Mouse (Mus musculus) heart, embryonic 11.5 days (tissue): ENCODE results near the gene Clec4a1. TPM values are rescaled to one million over a fixed set of nuclear protein-coding genes. Genes with fewer than 3 reads are reported as not detected.

Experiments
- ATAC-seq: fragments of 200-750 bp; cut with Nextera tagmentation; replicated peaks from 2 replicates; pipeline ENCODE4 v1.8.0; 2017; ENCODE audit warnings: moderate library complexity; ENCODE audit not compliant: insufficient number of reproducible peaks, low FRiP score, low TSS enrichment
- H3K27ac ChIP-seq: fragments of 300-500 bp; sonication (generic); 2 replicates; pipeline ENCODE4 v1.5.1; 2014; ENCODE audit warnings: mild to moderate bottlenecking, low read depth, low read length
- H3K27me3 ChIP-seq: fragments of 300-500 bp; sonication (generic); 2 replicates; pipeline ENCODE4 v1.6.1; 2014; ENCODE audit warnings: mild to moderate bottlenecking, low read length, mixed read lengths; ENCODE audit not compliant: control insufficient read depth, insufficient read depth
- H3K36me3 ChIP-seq: fragments of 300-500 bp; sonication (generic); 2 replicates; pipeline ENCODE4 v1.6.1; 2014; ENCODE audit warnings: mild to moderate bottlenecking, low read length, moderate library complexity, mixed read lengths; ENCODE audit not compliant: control insufficient read depth, insufficient read depth
- H3K4me1 ChIP-seq: fragments of 300-500 bp; sonication (generic); 2 replicates; pipeline ENCODE4 v1.6.1; 2014; ENCODE audit warnings: low read length; ENCODE audit not compliant: control insufficient read depth, insufficient read depth
- H3K4me2 ChIP-seq: fragments of 300-500 bp; sonication (generic); 2 replicates; pipeline ENCODE4 v1.6.1; 2014; ENCODE audit warnings: mild to moderate bottlenecking, moderate library complexity
- H3K4me3 ChIP-seq: fragments of 300-500 bp; sonication (generic); 2 replicates; pipeline ENCODE4 v1.5.1; 2014; ENCODE audit warnings: low read depth, low read length
- H3K9ac ChIP-seq: fragments of 300-500 bp; sonication (generic); 2 replicates; pipeline ENCODE4 v1.6.1; 2014; ENCODE audit warnings: mild to moderate bottlenecking, low read depth, low read length, moderate library complexity
- H3K9me3 ChIP-seq: fragments of 300-500 bp; sonication (generic); replicated peaks from 2 replicates; pipeline ENCODE4 v1.6.1; 2016; ENCODE audit warnings: low read length; ENCODE audit not compliant: control insufficient read depth
- WGBS: fragments of 180-500 bp; shearing (Covaris S2); extraction: QIAGEN DNeasy Blood & Tissue Kit; methylation state at CpG from one replicate; pipeline ENCODE4 v1.1.7; 2014; ENCODE audit not compliant: insufficient replicate concordance; 5-methylcytosine and 5-hydroxymethylcytosine counted together
- polyA plus RNA-seq: library from polyadenylated mRNA; unstranded; fragments of >200 nt; fragmentation: Nextera tagmentation; extraction: Ambion mirVana; gene quantifications from 2 replicates; pipeline ENCODE4 v1.2.1, GENCODE M21; 2014

Gene Clec4a1
- polyA plus RNA-seq: 0.14 and 0.43 TPM in 2 replicates

DNA sequence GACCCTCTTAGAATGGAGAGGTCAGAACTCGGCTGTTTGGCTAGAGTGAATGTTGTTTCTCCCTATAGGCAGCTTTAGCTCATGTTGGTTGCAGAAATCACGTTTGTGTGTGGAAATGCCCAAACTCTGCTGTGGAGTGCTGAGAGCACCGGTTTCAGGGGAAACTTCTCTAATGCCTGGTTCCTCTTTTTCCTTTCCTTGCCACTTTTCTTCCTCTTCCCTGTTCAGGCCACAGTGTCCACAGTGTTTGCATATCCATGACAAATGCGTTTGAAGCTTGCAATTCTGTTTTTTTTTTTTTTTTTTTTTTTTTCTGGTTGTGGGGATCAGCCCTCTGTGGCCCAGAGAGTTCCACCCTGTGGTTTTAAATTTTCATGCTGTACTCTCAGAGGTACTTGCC, at the start of gene Clec4a1:
TSS of gene Clec4a1 (plus strand) at position 398 of the 400 bp plus-strand sequence.
- ATAC-seq: no peak
- H3K27me3 ChIP-seq: no peaks in the 10 kb centered on the region
- WGBS: 48% methylated on average over 4 of the region's 4 CpGs
- H3K4me2 ChIP-seq: no peak within 1 kb of the TSS
- H3K9ac ChIP-seq: no peak within 1 kb of the TSS
- no peak within 1 kb of the TSS for H3K27ac ChIP-seq
- H3K36me3 ChIP-seq: no peaks in the 10 kb centered on the region
- H3K9me3 ChIP-seq: no peaks in the 10 kb centered on the region
- H3K4me1 ChIP-seq: no peaks in the 10 kb centered on the region
- no peak within 1 kb of the TSS for H3K4me3 ChIP-seq

DNA sequence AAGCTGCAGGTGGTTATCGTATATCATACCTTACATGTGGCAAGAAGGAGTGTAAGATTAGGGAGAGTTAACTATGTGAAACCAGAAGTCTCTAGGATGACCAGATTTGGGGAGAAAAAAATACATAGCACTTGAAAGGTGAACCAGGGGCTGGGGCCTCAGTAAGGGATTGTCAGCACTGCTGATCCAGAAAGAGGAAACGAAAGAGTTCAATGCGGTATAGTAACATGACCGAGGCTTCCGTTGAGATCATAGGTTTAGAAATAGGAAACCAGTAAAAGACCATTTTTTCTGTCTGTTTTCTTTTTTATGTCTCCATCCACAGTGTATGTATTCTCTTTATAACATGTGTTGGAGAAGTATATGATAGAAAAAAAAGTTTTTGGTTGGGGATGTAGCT, 48.8 kb upstream of the Clec4a1 start:
- ATAC-seq: no peak
- Histone ChIP-seq H3K4me1 (peaks cover 5% of the 10 kb centered on the region), H3K4me3 (no peak overlapping the region), H3K9me3 (no peaks in the 10 kb centered on the region), H3K9ac (no peak overlapping the region), H3K27me3 (no peaks in the 10 kb centered on the region), H3K36me3 (no peaks in the 10 kb centered on the region), H3K4me2 (no peak overlapping the region), H3K27ac (no peak overlapping the region)
- WGBS: 90% methylated on average over 5 of the region's 5 CpGs

DNA sequence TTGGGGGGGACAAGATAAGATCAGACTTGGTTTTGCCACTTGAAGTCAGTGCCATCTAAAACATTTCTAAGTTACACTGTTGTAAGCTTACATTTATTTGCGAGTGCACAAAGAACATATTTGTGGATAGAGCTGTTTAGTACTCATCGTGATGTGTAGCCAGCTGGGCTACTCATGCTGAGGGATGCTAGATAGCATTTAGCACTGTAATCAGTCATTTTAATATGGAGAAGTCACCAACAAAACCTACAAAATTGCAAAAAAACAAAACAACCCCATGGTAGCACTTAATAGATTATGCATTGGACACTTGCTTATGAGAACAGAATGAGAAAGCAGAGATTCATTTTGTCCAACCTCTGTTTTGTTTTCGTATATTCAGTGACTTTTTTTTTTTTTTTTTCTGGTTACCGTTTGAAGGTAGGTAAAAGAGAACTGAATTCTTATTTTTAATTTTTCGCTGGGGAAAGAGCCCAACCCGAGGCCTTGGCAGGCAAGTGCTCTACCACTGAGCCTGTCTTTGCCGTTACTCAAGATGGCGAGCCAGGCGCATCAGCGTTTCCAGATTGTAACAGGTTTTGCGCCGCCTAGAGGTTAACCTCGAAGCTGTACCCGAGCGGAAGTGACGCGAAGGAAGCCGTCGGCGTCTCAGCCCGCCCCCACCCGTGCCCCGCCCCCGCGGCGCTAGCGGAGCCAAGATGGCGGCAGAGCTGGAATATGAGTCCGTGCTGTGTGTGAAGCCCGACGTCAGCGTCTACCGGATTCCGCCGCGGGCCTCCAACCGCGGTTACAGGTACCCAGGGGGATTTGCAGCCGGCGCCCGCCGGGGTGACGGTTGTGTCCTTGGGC, 47.6 kb upstream of the Clec4a1 start, which contains the start of gene Necap1:
TSS of gene Necap1 (plus strand) at position 604 of the 849 bp plus-strand sequence.
- peak; percentile 96 for ATAC-seq
- Histone ChIP-seq H3K4me3 (peak within 1 kb of the TSS; percentile 89), H3K36me3 (no peaks in the 10 kb centered on the region)

DNA sequence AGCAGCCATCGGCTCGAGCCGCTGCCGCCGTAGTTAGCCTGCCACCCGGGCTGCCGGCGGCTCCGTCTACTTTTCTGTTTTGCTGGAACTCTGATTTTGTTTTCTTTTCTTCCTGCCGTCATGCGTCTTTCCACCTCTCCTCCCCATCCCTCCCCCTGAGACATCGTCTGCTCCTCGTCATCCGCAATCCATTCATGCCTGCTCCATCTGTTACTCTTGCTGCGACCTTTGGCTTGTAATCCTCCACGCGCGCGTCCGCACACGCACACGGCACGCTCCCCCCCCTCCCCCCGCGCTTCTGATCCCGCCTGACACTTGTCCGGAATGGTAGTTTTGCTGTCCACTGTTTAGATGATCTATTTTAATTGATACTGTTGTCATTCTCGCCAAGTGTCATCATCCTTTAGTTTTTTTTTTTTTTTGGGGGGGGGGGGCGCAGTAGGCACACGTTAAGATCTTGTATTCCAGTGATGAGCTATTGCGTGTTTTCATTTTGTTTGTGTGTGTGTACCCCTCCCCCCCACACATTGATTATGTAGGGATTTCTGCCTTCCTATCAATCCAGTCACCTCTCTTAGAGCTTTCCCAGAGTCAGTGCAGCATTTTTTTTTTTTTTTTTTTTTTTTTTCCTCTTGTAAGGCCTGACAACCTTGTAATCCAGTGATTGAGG, 46.8 kb upstream of the Clec4a1 start:
- Histone ChIP-seq H3K36me3 (0 out of 2 replicates have a peak, but pooled peaks cover 2% of the 10 kb centered on the region), H3K9ac (peak overlapping the region; percentile 81), H3K27me3 (no peaks in the 10 kb centered on the region), H3K9me3 (no peaks in the 10 kb centered on the region), H3K27ac (peak overlapping the region; percentile 78), H3K4me1 (peaks cover 5% of the 10 kb centered on the region), H3K4me2 (peak overlapping the region; percentile 74), H3K4me3 (peak overlapping the region; percentile 89)
- 1% methylated on average over 31 of the region's 31 CpGs for WGBS
- peak; percentile 67 for ATAC-seq

More for the DNA sequence above, 47.6 kb upstream of the Clec4a1 start, which contains the start of gene Necap1:
- 7% methylated on average over 43 of the region's 43 CpGs for WGBS
- Histone ChIP-seq H3K4me2 (peak within 1 kb of the TSS; percentile 74), H3K9ac (peak within 1 kb of the TSS; percentile 81), H3K4me1 (peaks cover 5% of the 10 kb centered on the region), H3K27me3 (no peaks in the 10 kb centered on the region), H3K27ac (peak within 1 kb of the TSS; percentile 78), H3K9me3 (no peaks in the 10 kb centered on the region)

DNA sequence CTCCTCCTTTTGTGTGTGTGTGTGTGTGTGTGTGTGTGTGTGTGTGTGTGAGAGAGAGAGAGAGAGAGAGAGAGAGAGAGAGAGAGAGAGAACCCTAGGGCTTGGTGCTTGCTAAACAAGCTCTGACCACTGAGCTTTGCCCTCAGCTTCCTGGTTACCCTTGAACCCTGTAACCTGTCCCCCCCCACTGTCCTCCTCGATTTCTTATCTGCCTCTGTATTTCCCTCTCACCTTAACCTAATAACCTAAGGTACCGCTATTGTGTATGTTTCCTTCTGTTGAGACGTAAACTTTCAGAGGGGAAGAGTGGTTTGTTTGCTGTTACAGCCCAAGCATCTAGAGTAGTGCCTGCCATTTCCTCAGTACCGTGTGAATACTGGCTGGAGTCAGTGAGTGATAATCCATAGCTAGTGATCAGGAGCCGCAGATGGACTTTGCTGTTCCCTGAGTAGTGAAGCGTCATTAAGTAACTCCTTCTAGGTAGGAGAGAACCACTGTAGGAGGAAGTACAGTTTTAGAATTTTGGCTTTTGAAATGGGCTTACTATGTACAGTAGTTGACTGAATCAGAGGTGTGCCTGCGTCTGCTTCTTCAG, 42.4 kb upstream of the Clec4a1 start:
- Histone ChIP-seq H3K36me3 (peaks cover 24% of the 10 kb centered on the region), H3K27me3 (no peaks in the 10 kb centered on the region), H3K27ac (no peak overlapping the region), H3K9ac (no peak overlapping the region), H3K4me2 (no peak overlapping the region), H3K4me1 (peaks cover 5% of the 10 kb centered on the region), H3K9me3 (no peaks in the 10 kb centered on the region), H3K4me3 (no peak overlapping the region)
- WGBS: 86% methylated on average over 7 of the region's 7 CpGs
- ATAC-seq: no peak

DNA sequence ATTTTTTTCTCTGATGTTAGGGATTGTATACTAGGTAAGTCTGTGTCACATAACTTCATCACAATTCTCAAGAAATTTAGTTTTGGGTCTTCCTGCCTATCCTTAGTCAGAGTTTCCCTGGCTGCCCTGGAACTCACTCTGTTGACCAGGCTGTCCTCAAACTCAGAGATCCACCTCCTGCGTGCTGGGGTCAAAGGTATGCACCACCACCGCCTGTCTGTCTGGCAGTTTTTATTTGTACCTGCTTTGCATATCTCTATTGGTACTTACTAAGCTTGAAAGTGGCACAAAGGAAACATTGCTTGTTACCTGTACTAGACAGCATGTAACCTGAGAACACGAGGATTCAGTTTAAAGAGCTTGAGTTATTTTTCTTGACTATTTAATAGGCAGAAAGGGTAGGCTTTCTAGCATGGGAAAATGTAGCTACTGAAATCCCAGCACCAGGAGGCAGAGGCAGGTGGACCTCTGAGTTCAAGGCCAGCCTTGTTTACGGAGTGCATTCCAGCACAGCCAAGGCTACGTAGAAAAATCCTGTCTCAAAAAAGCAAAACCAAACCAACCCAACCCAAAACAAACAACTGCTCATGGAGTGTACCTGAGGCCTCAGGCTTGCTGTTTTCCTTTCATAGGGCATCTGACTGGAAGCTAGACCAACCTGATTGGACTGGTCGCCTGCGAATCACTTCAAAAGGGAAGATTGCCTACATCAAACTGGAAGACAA, 41.7 kb upstream of the Clec4a1 start:
- no peak overlapping the region for H3K27ac ChIP-seq
- WGBS: 89% methylated on average over 7 of the region's 7 CpGs
- H3K4me3 ChIP-seq: no peak overlapping the region
- peaks cover 27% of the 10 kb centered on the region for H3K36me3 ChIP-seq
- peaks cover 5% of the 10 kb centered on the region for H3K4me1 ChIP-seq
- no peak overlapping the region for H3K4me2 ChIP-seq
- no peaks in the 10 kb centered on the region for H3K9me3 ChIP-seq
- ATAC-seq: no peak
- no peak overlapping the region for H3K9ac ChIP-seq
- H3K27me3 ChIP-seq: no peaks in the 10 kb centered on the region

DNA sequence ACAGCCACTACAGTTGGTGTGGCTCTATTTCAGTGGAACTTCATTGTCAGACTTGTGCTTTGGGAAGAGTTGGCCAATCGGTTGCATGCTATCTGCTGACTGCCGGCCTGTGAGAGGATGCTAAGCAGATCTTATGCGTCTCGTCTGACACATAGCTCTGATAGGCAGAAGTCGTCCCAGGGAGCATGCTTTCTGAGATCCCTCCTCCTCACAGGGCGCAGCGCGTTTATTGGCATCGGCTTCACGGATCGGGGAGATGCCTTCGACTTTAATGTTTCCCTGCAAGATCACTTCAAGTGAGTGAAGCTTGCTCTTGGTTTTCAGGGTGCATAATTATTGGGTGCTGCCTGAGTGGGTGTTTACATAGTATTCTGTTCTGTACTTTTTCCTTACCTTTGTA, 40.4 kb upstream of the Clec4a1 start:
- 82% methylated on average over 12 of the region's 12 CpGs for WGBS
- peaks cover 30% of the 10 kb centered on the region for H3K36me3 ChIP-seq

DNA sequence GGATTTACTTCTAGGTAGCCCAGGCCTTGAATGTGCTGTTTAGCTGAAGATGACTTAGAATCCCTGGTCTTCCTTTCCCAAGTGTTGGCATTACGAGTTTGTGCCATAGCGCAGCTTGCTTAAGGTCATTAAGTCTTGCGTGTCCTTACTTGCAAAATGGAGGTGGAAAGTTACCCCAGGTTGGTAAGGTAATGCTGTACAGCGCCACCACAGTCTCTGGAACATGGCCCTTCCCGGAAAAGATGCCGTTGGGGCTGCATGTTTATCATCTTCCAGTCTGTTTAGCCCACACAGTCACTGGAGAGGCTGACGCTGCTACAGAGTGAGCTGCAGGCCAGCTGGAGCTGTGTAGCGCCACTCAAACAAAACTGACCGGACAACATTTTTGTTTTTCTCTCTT, 38.0 kb upstream of the Clec4a1 start:
- ATAC-seq: no peak
- Histone ChIP-seq H3K9me3 (no peaks in the 10 kb centered on the region), H3K36me3 (peaks cover 50% of the 10 kb centered on the region), H3K27me3 (no peaks in the 10 kb centered on the region), H3K4me3 (no peak overlapping the region), H3K27ac (no peak overlapping the region), H3K9ac (no peak overlapping the region), H3K4me2 (no peak overlapping the region), H3K4me1 (no peaks in the 10 kb centered on the region)
- 94% methylated on average over 9 of the region's 9 CpGs for WGBS

More for the DNA sequence above, 40.4 kb upstream of the Clec4a1 start:
- no peaks in the 10 kb centered on the region for H3K9me3 ChIP-seq
- H3K9ac ChIP-seq: no peak overlapping the region
- ATAC-seq: no peak
- H3K27ac ChIP-seq: no peak overlapping the region
- H3K27me3 ChIP-seq: no peaks in the 10 kb centered on the region
- no peaks in the 10 kb centered on the region for H3K4me1 ChIP-seq
- no peak overlapping the region for H3K4me3 ChIP-seq
- H3K4me2 ChIP-seq: no peak overlapping the region
